Mouse (Mus musculus) spleen, postnatal 10 days (tissue): ENCODE data around the gene Lcn5.

Source experiments
- DNase-seq, 2 experiments: peaks; one replicate each; pipeline ENCODE4 v3.0.0; 2021 to 2022; ENCODE audit warnings: low spot score in 2 of 2

Gene Lcn5

DNA sequence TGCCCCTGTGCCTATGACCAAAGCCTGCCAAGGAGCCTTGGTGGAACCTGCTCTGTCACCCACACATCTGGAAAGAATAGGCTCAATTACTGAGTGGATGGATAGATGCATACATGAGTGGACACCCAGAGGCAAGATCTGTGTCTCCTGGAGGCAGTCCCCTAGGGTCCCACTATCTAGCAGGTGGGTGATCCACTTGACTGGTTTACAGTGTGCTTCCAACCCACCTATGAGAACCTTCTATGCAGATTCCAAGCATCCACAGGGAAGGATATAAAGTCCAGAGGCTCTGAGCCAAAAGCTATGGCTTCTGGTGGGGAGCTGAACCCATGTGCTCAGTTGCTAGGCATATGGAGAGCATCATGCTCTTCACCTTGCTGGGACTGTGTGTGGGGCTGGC is at the start of gene Lcn5:
Gene Lcn5 (plus strand): TSS at position 301 of the 400 bp plus-strand sequence.
- no peak for DNase-seq

DNA sequence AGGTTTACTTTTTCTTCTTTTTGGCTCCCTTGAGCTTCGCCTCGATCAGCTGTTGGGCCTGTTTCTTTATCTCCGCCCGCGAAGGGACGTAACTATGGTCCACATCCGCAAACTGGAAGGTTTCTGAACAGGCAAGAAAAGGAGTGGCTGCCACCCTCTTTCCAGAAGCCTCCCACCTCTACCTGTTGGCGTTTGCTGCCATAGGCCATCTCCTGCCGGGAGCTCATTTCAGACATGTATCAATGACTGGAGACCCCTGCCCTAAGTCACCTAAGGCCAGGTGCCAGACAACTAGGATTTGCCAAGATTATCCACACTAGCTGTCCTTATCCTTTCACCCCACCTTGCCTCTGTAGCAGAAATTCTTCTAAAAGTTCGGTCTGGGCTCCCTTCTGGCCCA is 49.1 kb upstream of the Lcn5 start:
- no peak for DNase-seq

DNA sequence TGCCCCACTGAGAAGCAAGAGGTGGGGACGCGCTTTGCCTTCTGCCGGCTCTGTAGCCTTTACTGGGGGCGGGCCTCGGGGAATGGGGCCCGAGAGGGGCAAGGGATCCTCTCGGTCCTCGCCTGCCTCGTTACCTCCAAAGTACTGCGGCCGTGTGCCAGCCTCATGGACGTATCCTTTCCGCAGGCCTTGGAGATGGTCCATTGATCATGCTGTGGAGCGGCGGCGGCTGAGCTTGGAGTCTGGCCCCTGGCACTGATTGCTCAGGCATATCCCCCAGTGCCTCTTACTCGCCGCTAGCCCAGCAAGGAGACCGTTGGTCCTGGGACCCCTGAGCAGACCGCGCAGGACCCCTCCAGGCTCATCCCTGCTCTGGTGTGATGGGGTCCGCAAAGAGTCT is 41.4 kb upstream of the Lcn5 start:
- no peak for DNase-seq

DNA sequence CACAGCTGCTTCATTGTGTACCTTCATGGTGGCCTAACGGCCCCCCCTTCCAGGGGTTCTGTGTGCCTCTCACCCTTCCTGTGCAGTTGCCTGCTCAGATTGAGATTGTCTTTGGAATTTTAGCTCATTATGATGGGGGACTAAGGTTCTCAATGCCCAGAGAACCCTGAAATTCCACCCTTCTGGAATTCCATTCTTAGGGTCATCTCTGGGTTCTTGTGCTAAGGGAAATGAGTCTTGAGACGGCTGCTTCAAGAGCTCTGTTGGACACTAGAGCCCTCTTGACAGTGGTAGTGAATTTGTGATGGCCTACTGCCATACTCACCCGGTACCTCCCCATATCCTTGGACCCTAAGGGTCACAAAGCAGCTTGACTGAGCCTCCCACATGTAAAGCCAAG is 40.2 kb upstream of the Lcn5 start, which contains the start of gene Ccdc183:
Gene Ccdc183 (minus strand): TSS at position 101 of the 400 bp plus-strand sequence.
- no peak for DNase-seq

DNA sequence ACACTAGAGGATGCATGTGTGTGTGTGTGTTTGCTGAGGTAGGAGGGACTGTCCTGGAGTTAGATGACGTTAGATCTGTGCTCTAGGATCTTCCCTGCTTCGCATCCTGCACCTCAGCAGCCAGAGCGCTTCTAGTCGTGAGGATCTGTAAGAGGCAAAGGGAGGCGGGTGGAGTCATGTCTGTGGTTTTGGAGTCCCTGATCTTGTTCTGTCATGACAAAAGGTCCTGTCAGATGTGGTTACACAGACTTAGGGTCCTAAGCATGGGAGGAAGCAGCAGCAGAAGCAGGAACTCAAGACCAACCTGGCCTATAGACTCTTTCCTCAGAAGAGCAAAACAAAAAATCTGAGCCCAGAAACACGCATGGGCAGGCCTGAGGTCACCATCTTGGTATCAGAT is 37.4 kb upstream of the Lcn5 start:
- DNase-seq, result no peak

DNA sequence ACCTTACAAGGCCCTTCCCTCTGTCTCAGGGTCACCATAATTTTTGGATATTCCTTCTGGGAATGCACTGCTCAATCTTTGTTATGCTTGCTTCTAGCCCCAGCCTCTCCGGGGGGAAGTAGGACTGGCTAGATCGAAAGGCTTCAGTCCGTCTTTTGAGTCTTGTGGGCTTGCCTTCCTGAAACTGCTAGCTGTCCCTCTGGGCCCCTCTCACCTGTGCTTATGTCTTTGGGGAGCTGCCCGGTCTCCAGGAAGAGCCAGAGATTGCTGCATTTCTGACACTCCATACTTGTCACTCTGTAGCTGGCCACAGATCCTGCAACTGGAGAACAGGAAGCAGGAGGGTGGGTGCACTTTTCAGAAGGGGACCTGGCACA is 36.9 kb upstream of the Lcn5 start:
- no peak for DNase-seq

DNA sequence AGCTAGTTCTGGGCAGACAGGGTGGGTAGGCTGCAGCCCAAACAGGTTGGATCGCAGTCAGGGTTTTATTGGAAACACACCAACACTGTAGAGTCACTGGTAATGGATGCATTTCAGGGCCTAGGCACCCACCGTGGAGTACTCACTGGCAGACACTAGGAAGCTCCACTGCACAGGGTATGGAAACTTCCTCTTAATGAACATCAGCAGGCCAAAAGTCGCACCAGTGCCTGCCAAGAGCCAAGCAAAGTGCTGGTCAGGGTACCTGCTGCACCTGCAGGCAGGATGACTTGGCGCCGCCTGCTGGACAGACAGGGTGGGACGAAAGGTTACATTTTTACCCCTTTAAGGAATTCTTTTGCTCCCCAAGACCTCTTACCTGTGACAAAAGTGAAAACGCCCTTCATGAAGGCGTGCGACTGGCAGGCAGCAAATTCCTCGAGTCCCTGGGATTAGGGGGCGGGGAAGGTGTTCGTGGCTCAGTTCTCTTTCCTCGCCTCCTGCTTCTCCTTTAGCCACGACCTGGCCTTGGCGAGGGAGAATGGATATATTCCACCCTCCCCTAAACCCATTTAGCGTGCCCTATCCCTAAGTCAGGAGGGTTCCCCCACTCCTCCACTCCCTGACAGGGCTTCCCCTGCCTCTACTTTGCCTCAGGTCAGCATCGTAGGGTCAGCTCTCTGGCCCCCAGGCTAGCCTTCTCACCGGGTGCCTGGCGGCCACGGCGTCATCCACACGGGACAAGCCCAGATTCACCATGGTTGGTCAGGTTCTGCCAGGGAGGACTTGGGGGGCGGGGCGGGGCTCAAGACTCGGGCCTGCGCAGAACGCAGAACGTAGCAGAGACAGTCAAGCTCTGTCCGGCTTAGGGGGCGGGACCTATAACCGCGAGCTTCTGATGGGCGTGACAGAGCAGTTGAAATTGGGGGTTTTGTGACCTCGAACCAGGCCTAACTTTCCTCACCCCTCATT is 36.2 kb upstream of the Lcn5 start, which contains the start of gene Tmem141:
Gene Tmem141 (minus strand): TSS at position 777 of the 972 bp plus-strand sequence.
- peak; percentile 50 to 78 for DNase-seq

DNA sequence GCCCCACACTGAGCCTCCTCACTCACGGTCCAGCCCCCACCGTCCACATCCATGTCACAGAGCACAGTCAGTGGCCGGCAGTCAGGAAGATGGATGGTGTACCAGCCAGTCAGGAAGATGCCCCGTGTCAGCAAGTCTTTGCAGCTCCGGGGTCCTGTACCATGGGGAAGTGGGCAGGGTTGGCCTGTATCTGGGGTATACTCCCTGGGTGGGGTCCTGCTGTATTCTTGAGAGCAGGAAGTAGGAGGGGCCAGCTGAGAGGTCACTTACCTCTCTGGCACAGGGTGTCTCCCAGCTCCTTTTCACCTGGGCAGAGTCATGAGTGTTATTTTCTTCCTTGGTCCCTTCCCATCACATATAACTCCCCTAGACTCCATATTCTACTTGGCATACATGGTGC is 31.8 kb upstream of the Lcn5 start:
- no peak for DNase-seq

DNA sequence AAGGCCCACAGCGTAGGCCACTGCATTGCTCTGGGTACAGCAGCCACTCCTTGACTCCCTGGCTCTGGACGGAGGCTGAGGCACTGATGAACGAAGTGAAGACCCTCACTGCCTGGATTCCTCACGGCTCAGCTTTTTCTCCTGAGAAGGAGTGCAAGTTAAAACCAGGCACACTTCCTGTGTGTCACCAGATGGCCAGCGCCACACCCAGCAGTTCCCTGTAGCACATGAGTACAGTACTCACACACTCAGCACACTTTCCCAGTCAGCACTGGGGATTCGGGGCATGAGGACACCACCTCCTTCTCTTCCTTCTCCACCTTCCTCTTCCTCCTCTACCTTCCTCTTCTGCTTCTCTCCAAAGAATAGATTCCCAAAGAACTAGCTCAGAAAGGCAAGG is 29.9 kb upstream of the Lcn5 start, which contains the start of gene Fcna:
Gene Fcna (minus strand): TSS at position 220 of the 400 bp plus-strand sequence.
- no peak for DNase-seq

DNA sequence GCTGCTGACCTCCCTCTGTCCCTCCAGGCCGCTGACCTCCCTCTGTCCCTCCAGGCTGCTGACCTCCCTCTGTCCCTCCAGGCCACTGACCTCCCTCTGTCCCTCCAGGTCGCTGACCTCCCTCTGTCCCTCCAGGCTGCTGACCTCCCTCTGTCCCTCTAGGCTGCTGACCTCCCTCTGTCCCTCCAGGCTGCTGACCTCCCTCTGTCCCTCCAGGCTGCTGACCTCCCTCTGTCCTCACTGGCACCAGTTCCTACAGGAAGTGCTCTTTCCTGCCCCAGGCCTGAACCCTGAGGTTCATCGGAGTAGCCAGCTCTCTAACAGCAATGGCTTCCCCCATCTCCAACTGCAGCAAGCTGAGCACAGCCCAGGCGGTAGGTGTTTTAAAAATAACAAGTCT is 29.0 kb upstream of the Lcn5 start:
- no peak for DNase-seq

DNA sequence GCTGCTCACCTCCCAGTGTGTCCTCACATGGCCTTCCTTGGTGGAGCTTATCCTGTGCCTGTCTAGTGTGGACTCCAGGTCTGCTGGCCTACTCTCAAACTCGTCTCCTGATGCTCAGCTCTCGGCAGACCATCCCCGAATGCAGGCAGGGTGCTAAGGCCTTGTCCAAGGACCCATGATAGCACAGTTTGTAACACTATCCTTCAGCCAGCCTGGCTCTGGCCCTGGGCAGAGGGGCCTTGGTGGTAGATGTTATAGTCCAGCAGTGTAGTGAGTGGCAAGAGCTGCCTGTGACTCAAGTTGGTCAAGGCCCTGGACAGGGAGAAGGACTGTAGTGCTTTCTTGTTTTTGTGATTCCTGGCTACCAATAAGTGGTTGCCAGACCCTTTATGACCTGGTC is 24.1 kb upstream of the Lcn5 start:
- no peak for DNase-seq

DNA sequence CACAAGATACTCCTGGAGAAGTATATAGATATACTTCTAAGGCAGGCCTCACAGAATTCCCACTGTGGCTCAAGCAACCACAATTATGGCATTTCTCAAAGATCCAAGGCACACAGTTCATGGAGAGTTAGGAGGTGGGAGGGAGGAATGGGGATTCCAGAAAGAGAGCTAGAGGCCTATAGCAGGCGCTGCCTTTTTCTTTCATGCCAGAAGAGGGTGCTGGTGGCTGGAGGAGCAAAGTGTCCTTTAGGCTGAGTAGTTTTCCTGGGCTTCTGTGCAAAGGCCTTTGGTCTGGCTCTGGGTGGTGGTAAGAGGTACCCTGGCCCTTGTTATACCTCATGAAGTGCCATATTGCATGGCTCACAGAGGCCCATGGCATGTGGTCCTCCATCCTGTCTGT is 23.7 kb upstream of the Lcn5 start:
- DNase-seq, result no peak

DNA sequence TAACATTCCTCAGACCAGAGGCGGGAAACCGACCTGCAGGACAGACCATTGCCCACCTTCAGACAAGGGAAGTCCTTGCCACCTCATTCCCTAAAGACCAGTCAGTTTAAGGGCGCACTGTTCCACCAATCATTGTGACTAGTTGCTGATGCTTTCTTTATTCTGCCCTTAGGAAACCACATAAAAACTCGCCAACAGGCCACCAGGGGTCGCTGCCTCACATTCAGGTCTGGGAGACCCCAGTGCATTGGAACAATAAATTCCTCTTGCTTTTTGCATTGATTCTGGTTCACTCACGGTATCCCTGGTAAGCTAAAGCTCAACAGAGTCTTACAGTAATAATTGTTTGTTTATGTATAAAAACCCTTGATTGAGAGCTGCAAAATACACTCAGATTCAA is 17.9 kb upstream of the Lcn5 start:
- DNase-seq, result peak; percentile 16 to 66

DNA sequence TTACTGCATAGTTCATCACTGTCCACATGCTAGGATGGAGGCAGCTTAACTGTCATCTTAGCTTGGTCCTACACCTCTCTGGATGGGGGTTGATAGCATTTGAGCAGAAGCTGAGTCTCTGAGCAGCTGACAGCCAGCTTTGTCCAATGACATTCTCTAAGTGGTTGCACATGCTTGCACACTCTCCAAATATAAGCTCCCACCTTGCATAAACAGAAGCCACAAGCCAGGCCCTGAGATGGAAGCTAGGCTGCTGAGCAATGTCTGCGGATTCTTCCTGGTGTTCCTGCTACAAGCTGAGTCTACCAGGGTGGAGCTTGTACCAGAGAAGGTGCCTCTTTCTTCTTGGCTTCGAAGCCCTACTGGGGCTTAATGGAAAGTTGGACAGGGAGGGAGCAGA is 4.8 kb upstream of the Lcn5 start, which contains the start of gene Lcn8:
Gene Lcn8 (plus strand): TSS at position 219 of the 400 bp plus-strand sequence.
- no peak for DNase-seq

DNA sequence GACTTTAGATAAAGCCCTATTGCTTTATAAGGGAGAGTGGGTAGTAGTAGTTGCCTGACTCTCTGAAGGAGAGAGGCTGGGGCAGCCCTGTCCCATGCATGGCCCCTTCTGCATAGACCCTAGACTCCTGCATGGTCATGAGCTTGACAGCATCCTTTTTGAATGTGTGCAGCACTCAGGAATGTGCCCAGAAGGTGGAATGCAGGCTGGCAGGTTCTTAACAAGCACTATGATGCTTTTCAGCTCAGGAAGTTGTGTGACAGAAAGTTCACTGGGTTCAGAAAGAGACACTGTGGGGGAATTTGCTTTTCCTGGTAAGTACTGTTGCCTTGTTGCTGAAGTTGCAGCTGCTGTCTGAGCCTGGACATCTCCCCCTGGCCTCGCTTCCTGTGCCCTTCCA is 3.2 kb upstream of the Lcn5 start:
- no peak for DNase-seq

DNA sequence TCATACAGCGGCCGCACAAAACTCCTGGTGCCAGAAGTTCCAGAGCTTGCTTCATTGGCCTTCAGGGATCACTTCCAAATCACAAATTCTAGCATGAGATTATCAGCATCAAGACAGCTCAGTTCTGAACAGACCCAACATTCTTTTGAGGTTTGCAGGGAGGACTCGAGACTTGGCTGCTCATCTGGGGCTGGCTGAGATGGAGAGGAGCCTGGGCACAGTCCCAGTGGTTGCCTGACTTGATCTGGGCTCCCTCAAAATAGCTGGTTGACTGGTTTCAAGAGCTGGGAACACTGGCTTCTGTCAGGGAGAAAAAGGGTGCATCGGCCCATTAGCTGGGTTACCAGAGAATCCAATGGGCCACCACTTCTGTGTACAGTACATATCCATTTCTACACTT is 1.1 kb upstream of the Lcn5 start:
- DNase-seq, result no peak

DNA sequence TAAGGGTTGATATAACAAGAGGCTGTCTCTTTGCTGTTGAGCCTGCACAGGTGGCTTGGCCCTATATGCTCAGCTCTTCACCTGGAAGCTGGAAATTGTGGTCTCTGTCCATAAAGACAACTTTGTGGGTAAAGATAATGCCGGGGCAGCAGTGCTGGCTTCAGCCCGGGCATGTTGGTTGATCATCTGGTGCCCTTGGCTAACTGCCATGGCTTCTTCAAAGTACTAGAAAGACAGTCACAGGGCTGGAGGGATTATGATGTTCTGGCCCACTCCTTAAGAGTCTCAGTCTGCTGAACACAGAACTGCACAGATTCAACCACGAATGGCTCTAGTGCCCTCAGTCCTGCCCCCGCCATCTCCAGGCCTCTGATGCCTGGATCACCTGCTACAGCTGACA is 506 bp upstream of the Lcn5 start:
- DNase-seq, result no peak

DNA sequence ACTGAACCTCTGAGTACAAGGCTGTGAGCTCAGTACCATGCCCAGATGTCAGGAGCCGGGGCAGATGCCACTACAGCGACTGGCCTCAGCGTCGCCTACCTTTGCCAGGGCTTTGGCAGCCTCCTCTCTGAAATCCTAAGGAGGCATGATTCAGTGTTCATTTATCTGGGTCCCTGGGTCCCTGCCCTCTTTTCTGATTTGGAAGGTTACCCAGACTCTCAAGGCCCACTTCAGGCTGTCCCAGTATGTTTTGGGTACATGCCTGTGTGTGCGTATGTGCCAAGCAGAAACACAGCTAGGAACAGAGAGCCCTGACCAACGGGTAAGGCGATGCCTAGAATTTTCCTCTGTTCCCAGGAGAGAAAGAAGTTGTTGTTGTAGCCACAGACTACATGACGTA is 2.5 kb downstream of the Lcn5 start:
- no peak for DNase-seq

DNA sequence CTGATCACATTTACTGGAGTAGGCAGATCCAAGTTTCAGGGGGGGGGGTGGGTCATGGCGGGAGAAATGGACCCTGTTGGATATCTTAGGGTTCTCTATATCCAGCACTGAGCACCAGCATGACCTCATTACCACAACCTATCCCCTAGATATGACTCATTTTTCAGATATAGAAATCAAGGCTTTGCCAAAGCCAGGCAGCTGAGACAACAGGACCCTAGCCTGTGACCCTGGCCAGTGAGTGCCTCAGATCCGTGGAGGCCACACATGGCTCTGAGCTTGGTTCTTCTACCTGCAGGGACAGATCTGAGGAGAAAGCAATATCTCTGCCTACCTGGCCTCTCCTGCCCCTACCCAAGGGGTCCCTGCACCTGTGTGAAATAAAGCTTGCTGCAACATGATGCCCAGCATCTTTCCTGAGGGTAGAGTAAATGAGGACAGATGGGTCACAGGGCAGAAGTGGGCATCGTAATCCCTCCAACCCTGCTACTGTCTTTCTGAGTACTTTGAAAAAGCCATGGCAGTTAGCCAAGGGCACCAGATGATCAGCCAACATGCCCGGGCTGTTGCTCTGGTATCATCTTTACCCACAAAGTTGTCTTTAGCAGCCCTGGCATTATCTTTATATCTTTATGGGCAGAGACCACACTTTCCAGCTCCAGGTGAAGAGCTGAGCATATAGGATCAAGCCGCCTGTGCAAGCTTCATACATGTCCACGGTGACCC is 3.7 kb downstream of the Lcn5 start:
- DNase-seq, result no peak

DNA sequence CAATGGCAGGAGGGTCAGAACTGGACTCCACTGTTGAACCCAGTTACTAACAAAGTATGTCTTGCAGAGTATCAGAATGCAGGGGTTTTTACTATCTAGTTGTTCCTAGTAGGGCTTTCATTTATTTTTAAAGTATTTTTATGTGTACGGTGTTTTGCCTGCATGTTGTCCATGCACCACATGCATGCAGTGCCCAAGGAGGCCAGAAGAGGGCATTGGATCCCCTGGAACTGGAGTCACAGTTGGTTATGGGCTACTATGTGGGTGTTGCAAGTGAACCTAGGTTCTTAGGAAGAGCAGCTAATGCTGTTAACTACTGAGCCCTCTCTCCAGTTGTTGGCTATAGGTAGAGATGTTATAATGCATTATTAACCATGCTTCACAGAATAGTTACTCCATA is 5.8 kb downstream of the Lcn5 start:
- peak in 1 of 2 experiments; percentile 68 for DNase-seq

DNA sequence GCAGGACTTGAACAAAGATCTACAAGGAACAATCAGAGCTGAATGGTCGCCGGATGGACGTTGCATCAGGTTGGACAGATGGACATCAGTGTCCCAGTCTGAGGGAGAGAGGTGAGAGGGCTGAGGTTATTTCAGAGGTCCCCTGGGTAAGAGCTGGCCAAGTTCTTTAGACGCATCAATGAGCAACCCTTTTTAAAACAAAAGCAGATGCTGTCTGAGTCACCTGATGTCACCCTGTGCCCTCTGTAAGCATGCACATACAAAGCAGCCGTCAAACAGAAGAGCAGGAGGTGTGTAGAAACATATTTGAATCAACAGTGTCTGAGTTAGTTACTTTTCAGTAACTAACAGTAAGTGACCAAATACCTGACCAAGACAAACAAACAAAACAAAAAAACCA is 6.4 kb downstream of the Lcn5 start:
- DNase-seq, result no peak

DNA sequence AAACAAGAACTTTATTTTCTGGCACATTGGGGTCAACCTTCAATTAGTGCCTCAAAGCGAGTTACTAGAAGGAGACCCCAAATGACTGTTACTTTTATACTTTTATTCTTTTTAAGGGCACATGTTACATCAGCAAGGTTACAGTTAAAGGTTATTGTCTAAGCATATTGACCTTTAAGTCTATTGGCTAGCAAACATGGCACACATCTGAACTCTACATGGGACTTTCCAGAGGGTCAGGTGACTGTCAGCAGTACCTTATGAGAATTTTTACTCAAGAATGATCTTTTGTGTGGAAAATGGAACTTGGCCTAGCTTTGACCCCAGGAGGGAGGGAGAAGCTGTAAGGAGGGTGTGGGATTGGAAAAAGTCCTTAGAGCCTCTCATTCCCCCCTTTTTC is 8.8 kb downstream of the Lcn5 start:
- DNase-seq, result no peak

DNA sequence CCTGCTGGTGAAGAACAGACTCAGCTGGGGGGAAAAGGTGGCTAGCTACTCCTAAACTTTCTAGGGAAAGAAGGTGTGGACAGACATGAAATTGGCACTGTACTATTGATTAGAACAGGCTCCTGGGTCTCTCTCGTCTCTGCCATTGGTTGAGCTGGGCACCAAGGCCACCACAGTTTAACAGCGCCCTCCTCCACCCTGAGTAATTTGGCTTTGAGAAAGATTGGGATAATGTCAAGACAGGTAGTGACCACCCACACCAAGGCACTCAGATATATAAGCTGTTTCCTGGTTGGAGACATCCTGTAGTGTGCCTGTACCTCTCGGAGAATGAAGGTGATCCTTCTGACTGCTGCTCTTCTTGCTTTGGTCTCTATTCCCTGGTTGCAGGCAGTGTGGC is 18.7 kb downstream of the Lcn5 start, which contains the start of gene Lcn6:
Gene Lcn6 (plus strand): TSS at position 301 of the 400 bp plus-strand sequence.
- no peak for DNase-seq
